Mouse (Mus musculus) intestine, postnatal 0 days (tissue): ENCODE measurements around the gene Trpm7. TPM values are rescaled to one million over a fixed set of nuclear protein-coding genes. Genes with fewer than 3 reads are reported as not detected.

ENCODE experiments used
- ATAC-seq: fragments of 200-750 bp; cut with Nextera tagmentation; 2 replicates; pipeline ENCODE4 v1.8.0; 2017; ENCODE audit warnings: mild to moderate bottlenecking, moderate TSS enrichment, moderate library complexity
- H3K27ac ChIP-seq: fragments of 300-500 bp; sonication (generic); 2 replicates; pipeline ENCODE4 v1.5.1; 2014; ENCODE audit warnings: mild to moderate bottlenecking, low read depth, low read length, moderate library complexity
- H3K27me3 ChIP-seq: fragments of 300-500 bp; sonication (generic); replicated peaks from 2 replicates; pipeline ENCODE4 v1.6.1; 2014; ENCODE audit warnings: low read length, mixed read lengths; ENCODE audit not compliant: control insufficient read depth, insufficient read depth
- H3K36me3 ChIP-seq: fragments of 300-500 bp; sonication (generic); 2 replicates; pipeline ENCODE4 v1.6.1; 2014; ENCODE audit warnings: mild to moderate bottlenecking, moderate library complexity; ENCODE audit not compliant: control insufficient read depth, insufficient read depth
- H3K4me1 ChIP-seq: fragments of 300-500 bp; sonication (generic); replicated peaks from 2 replicates; pipeline ENCODE4 v1.6.1; 2014; ENCODE audit warnings: antibody characterized with exemption, low read length, mixed read lengths; ENCODE audit not compliant: control insufficient read depth, insufficient read depth
- H3K4me2 ChIP-seq: fragments of 300-500 bp; sonication (generic); replicated peaks from 2 replicates; pipeline ENCODE4 v1.6.1; 2014; ENCODE audit warnings: low read depth, mild to moderate bottlenecking, moderate library complexity
- H3K4me3 ChIP-seq: fragments of 300-500 bp; sonication (generic); 2 replicates; pipeline ENCODE4 v1.5.1; 2014; ENCODE audit warnings: low read depth, low read length
- H3K9ac ChIP-seq: fragments of 300-500 bp; sonication (generic); 2 replicates; pipeline ENCODE4 v1.6.1; 2014; ENCODE audit warnings: mild to moderate bottlenecking, low read depth, low read length
- H3K9me3 ChIP-seq: fragments of 300-500 bp; sonication (generic); 2 replicates; pipeline ENCODE4 v1.6.1; 2016; ENCODE audit warnings: mixed run types; ENCODE audit not compliant: control insufficient read depth
- CTCF ChIP-seq: sonication (generic); IDR thresholded peaks from 2 replicates; pipeline ENCODE4 v1.5.1; 2016; ENCODE audit warnings: low read depth, mild to moderate bottlenecking, control low read depth, antibody characterized with exemption, moderate library complexity
- WGBS: fragments of 180-500 bp; shearing (Covaris S2); extraction: QIAGEN DNeasy Blood & Tissue Kit; methylation state at CpG from one replicate; pipeline ENCODE4 v1.1.7; 2014; 5-methylcytosine and 5-hydroxymethylcytosine counted together
- microRNA-seq: library from miRNA; unstranded; fragments of <30 nt; microRNA quantifications from one replicate; pipeline ENCODE4, GENCODE M21; 2016
- polyA plus RNA-seq: library from polyadenylated mRNA; unstranded; fragments of >200 nt; fragmentation: Nextera tagmentation; extraction: Ambion mirVana; gene quantifications from 2 replicates; pipeline ENCODE4 v1.2.1, GENCODE M21; 2015

Trpm7 gene
- polyA plus RNA-seq, 1 experiment from 2014 or later: 35.3 TPM

GRCm38 (mm10) chr2:126743389-126743788 lies 132.6 kb downstream of the Trpm7 start:
- H3K27me3 ChIP-seq: no peaks in the 10 kb centered on the region
- H3K4me2 ChIP-seq: no peak overlapping the region
- no peaks in the 10 kb centered on the region for H3K4me1 ChIP-seq
- no peak for ATAC-seq
- H3K9ac ChIP-seq: no peak overlapping the region
- no peaks in the 10 kb centered on the region for H3K9me3 ChIP-seq
- H3K27ac ChIP-seq: no peak overlapping the region
- WGBS: 89% methylated on average over 5 of the region's 5 CpGs
- no peak overlapping the region for H3K4me3 ChIP-seq
- no peak for TF ChIP-seq CTCF
- H3K36me3 ChIP-seq: peaks cover 54% of the 10 kb centered on the region

Small RNA genes lying within 50 kb of the gene (microRNA-seq; reads per million reads assigned to microRNA genes)
- not detected for gene Mir3473g

Other genes with a start within 250 kb of the Trpm7 start
- gene Gabpb1, start 199.9 kb downstream of the Trpm7 start, polyA plus RNA-seq: 13.8 and 14.7 TPM in 2 replicates
- 17.7 and 18.0 TPM in 2 replicates for gene Usp8, start 168.9 kb downstream of the Trpm7 start, polyA plus RNA-seq
- gene Usp50, start 92.8 kb downstream of the Trpm7 start, polyA plus RNA-seq: 2.0 and 2.3 TPM in 2 replicates
- 77.3 and 87.4 TPM in 2 replicates for gene Sppl2a, start 57.0 kb upstream of the Trpm7 start, polyA plus RNA-seq
- gene Ap4e1, start 132.5 kb upstream of the Trpm7 start, polyA plus RNA-seq: 2.3 and 3.2 TPM in 2 replicates
- 64.3 and 71.5 TPM in 2 replicates for gene Blvra, start 194.4 kb upstream of the Trpm7 start, polyA plus RNA-seq